13 mouse cellular contexts compared by ENCODE assay signal in genomic region chr14:48086682-48087297, GRCm38 (mm10). TPM values are rescaled to one million over a fixed set of nuclear protein-coding genes. Genes with fewer than 3 reads are reported as not detected.
DNase-seq lines count a peak whose midpoint lies in the region; ATAC-seq lines count a peak whose summit lies in the region.
"Had no signal": no experiment of that assay in that cellular context is flagged by ENCODE, and none has a peak within 500 bp of the region (broad histone marks: within the 10 kb centered on the region; RNA-seq: fewer than 3 reads in every experiment).

No protein-coding gene starts in this region.

- H3K27ac ChIP-seq in hindbrain, embryonic 11.5 days (ENCODE audit: low read depth, low read length), result peak overlapping the region; percentile 63
- H3K27ac ChIP-seq in hindbrain, embryonic 14.5 days, result no peak overlapping the region
- no peak overlapping the region for H3K27ac ChIP-seq in midbrain, embryonic 14.5 days (replicated peaks; ENCODE audit: low read depth, low read length)
- no peak overlapping the region for H3K27ac ChIP-seq in midbrain, embryonic 16.5 days (ENCODE audit: low read length)
- no peak overlapping the region; the same call in 1 of the 2 replicates for H3K27ac ChIP-seq in embryonic facial prominence, embryonic 14.5 days (replicated peaks; ENCODE audit: low read depth, low read length)
- no peak overlapping the region for H3K27ac ChIP-seq in kidney, embryonic 16.5 days (ENCODE audit: low read length)
- H3K27ac ChIP-seq: heart, adult 2 months; kidney, postnatal 0 days had no signal

- H3K4me2 ChIP-seq in hindbrain, embryonic 11.5 days (replicated peaks; ENCODE audit: low read depth, low read length), result no peak overlapping the region
- H3K4me2 ChIP-seq in hindbrain, embryonic 14.5 days (replicated peaks), result no peak overlapping the region
- H3K4me2 ChIP-seq in midbrain, embryonic 14.5 days (ENCODE audit: low read length), result no peak overlapping the region
- H3K4me2 ChIP-seq in midbrain, embryonic 16.5 days (ENCODE audit: low read length), result no peak overlapping the region
- H3K4me2 ChIP-seq in embryonic facial prominence, embryonic 14.5 days (ENCODE audit: low read depth, low read length), result no peak overlapping the region
- H3K4me2 ChIP-seq in kidney, embryonic 16.5 days (replicated peaks; ENCODE audit: low read depth, low read length), result no peak overlapping the region

- H3K9me3 ChIP-seq in hindbrain, embryonic 11.5 days (ENCODE audit: control insufficient read depth, low read length), result no peaks in the 10 kb centered on the region
- no peaks in the 10 kb centered on the region for H3K9me3 ChIP-seq in hindbrain, embryonic 14.5 days (ENCODE audit: control insufficient read depth, low read length)
- no peaks in the 10 kb centered on the region for H3K9me3 ChIP-seq in midbrain, embryonic 14.5 days (ENCODE audit: control insufficient read depth, low read length)
- H3K9me3 ChIP-seq in midbrain, embryonic 16.5 days (replicated peaks; ENCODE audit: control insufficient read depth, low read length, poor library complexity, severe bottlenecking), result no peaks in the 10 kb centered on the region
- no peaks in the 10 kb centered on the region for H3K9me3 ChIP-seq in embryonic facial prominence, embryonic 14.5 days (ENCODE audit: control insufficient read depth, low read length)
- no peaks in the 10 kb centered on the region for H3K9me3 ChIP-seq in kidney, embryonic 16.5 days (ENCODE audit: low read length)

- H3K4me1 ChIP-seq in hindbrain, embryonic 11.5 days (replicated peaks; ENCODE audit: control insufficient read depth, insufficient read depth, low read length), result peaks cover 4% of the 10 kb centered on the region; the same call in 1 of the 2 replicates
- peaks cover 15% of the 10 kb centered on the region for H3K4me1 ChIP-seq in hindbrain, embryonic 14.5 days (replicated peaks; ENCODE audit: control insufficient read depth, insufficient read depth, low read length)
- peaks cover 8% of the 10 kb centered on the region for H3K4me1 ChIP-seq in midbrain, embryonic 14.5 days (ENCODE audit: control insufficient read depth, insufficient read depth, low read length)
- H3K4me1 ChIP-seq in midbrain, embryonic 16.5 days (ENCODE audit: control insufficient read depth, insufficient read depth, low read length), result peaks cover 7% of the 10 kb centered on the region; the same call in 1 of the 2 replicates
- peaks cover 17% of the 10 kb centered on the region; the same call in 1 of the 2 replicates for H3K4me1 ChIP-seq in embryonic facial prominence, embryonic 14.5 days (ENCODE audit: control insufficient read depth, insufficient read depth, low read length)
- peaks cover 11% of the 10 kb centered on the region; the same call in 1 of the 2 replicates for H3K4me1 ChIP-seq in kidney, embryonic 16.5 days (ENCODE audit: insufficient read depth, low read length)

- H3K27me3 ChIP-seq in hindbrain, embryonic 11.5 days (ENCODE audit: control insufficient read depth, insufficient read depth, low read length), result no peaks in the 10 kb centered on the region
- no peaks in the 10 kb centered on the region for H3K27me3 ChIP-seq in hindbrain, embryonic 14.5 days (ENCODE audit: control insufficient read depth, insufficient read depth, low read length)
- no peaks in the 10 kb centered on the region for H3K27me3 ChIP-seq in midbrain, embryonic 14.5 days (ENCODE audit: control insufficient read depth, insufficient read depth, low read length)
- no peaks in the 10 kb centered on the region for H3K27me3 ChIP-seq in midbrain, embryonic 16.5 days (ENCODE audit: control insufficient read depth, insufficient read depth, low read depth, low read length)
- no peaks in the 10 kb centered on the region for H3K27me3 ChIP-seq in embryonic facial prominence, embryonic 14.5 days (replicated peaks; ENCODE audit: control insufficient read depth, insufficient read depth, low read length)
- H3K27me3 ChIP-seq in kidney, embryonic 16.5 days (ENCODE audit: insufficient read depth, low read length), result no peaks in the 10 kb centered on the region

- 38% methylated on average over 7 of the region's 7 CpGs for WGBS in hindbrain, embryonic 11.5 days
- WGBS in hindbrain, embryonic 14.5 days, result 39% methylated on average over 7 of the region's 7 CpGs
- WGBS in midbrain, embryonic 14.5 days, result 62% methylated on average over 7 of the region's 7 CpGs
- 49% methylated on average over 7 of the region's 7 CpGs for WGBS in midbrain, embryonic 16.5 days
- WGBS in embryonic facial prominence, embryonic 14.5 days, result 35% methylated on average over 7 of the region's 7 CpGs
- 59% methylated on average over 7 of the region's 7 CpGs for WGBS in kidney, embryonic 16.5 days

- H3K36me3 ChIP-seq in hindbrain, embryonic 11.5 days (ENCODE audit: control insufficient read depth, insufficient read depth, low read length), result no peaks in the 10 kb centered on the region
- no peaks in the 10 kb centered on the region for H3K36me3 ChIP-seq in hindbrain, embryonic 14.5 days (replicated peaks; ENCODE audit: control insufficient read depth, insufficient read depth)
- no peaks in the 10 kb centered on the region for H3K36me3 ChIP-seq in midbrain, embryonic 14.5 days (ENCODE audit: control insufficient read depth, insufficient read depth, low read length)
- no peaks in the 10 kb centered on the region for H3K36me3 ChIP-seq in midbrain, embryonic 16.5 days (ENCODE audit: control insufficient read depth, insufficient read depth, low read length)
- no peaks in the 10 kb centered on the region for H3K36me3 ChIP-seq in embryonic facial prominence, embryonic 14.5 days (ENCODE audit: control insufficient read depth, insufficient read depth, low read length)
- H3K36me3 ChIP-seq in kidney, embryonic 16.5 days (ENCODE audit: insufficient read depth, low read length), result no peaks in the 10 kb centered on the region

- H3K9ac ChIP-seq in hindbrain, embryonic 11.5 days (ENCODE audit: low read depth, low read length), result no peak overlapping the region
- H3K9ac ChIP-seq in hindbrain, embryonic 14.5 days, result no peak overlapping the region
- H3K9ac ChIP-seq in midbrain, embryonic 14.5 days (replicated peaks; ENCODE audit: low read length), result no peak overlapping the region
- no peak overlapping the region for H3K9ac ChIP-seq in midbrain, embryonic 16.5 days (ENCODE audit: low read depth, low read length)
- no peak overlapping the region for H3K9ac ChIP-seq in embryonic facial prominence, embryonic 14.5 days (ENCODE audit: low read depth, low read length)
- H3K9ac ChIP-seq in kidney, embryonic 16.5 days (replicated peaks; ENCODE audit: low read length), result no peak overlapping the region

- peak; percentile 39 for DNase-seq in hindbrain, embryonic 11.5 days (ENCODE audit: low spot score)
- no peak for DNase-seq in hindbrain, embryonic 14.5 days (ENCODE audit: low spot score)
- DNase-seq in midbrain, embryonic 14.5 days, result peak; percentile 7
- peak; percentile 15 for DNase-seq in embryonic facial prominence, embryonic 14.5 days (ENCODE audit: low spot score)
- peak; percentile 23 for DNase-seq in mesoderm, embryonic 11.5 days (ENCODE audit: low read depth, low spot score)
- no peak for DNase-seq in gastrocnemius, postnatal 36 days
- DNase-seq: adrenal gland, postnatal 14 days; heart, adult 2 months; right cerebral cortex, postnatal 4 days; thymus, postnatal 14 days had no signal

- ATAC-seq in hindbrain, embryonic 11.5 days (ENCODE audit: low FRiP score), result peak; percentile 75; the same call in 1 of the 2 replicates
- no peak; the same call in 1 of the 2 replicates for ATAC-seq in hindbrain, embryonic 14.5 days (ENCODE audit: low FRiP score)
- ATAC-seq in midbrain, embryonic 14.5 days (ENCODE audit: low FRiP score, low TSS enrichment), result no peak
- ATAC-seq in midbrain, embryonic 16.5 days, result no peak
- ATAC-seq in embryonic facial prominence, embryonic 14.5 days (ENCODE audit: low read depth), result 0 out of 2 replicates have a peak, but pooled peaks have one; percentile 30
- ATAC-seq in kidney, embryonic 16.5 days (ENCODE audit: low FRiP score, low TSS enrichment), result no peak

- intact Hi-C loops in gastrocnemius, postnatal 36 days (cut with DNase I), result no loop called here

- no peak overlapping the region for H3K4me3 ChIP-seq in hindbrain, embryonic 11.5 days (ENCODE audit: low read depth, low read length)
- no peak overlapping the region for H3K4me3 ChIP-seq in hindbrain, embryonic 14.5 days (replicated peaks; ENCODE audit: low read length)
- H3K4me3 ChIP-seq in midbrain, embryonic 14.5 days (replicated peaks; ENCODE audit: low read depth, low read length), result no peak overlapping the region
- no peak overlapping the region for H3K4me3 ChIP-seq in midbrain, embryonic 16.5 days (ENCODE audit: low read depth, low read length)
- no peak overlapping the region for H3K4me3 ChIP-seq in embryonic facial prominence, embryonic 14.5 days (ENCODE audit: low read depth, low read length)
- no peak overlapping the region for H3K4me3 ChIP-seq in kidney, embryonic 16.5 days (ENCODE audit: low read length)
- H3K4me3 ChIP-seq: heart, adult 2 months had no signal

RNA-seq across cellular contexts. Expression of gene Peli2, which starts 33.8 kb away (rescaled TPM):
- polyA plus RNA-seq in hindbrain, embryonic 11.5 days (2014; fragmentation: Nextera tagmentation; extraction: Ambion mirVana), result 17.3 and 17.6 TPM in 2 replicates
- 8.9 and 10.0 TPM in 2 replicates for polyA plus RNA-seq in hindbrain, embryonic 14.5 days (2014; fragmentation: Nextera tagmentation; extraction: Ambion mirVana)
- 6.6 and 8.6 TPM in 2 replicates for polyA plus RNA-seq in midbrain, embryonic 14.5 days (2014; fragmentation: Nextera tagmentation; extraction: Ambion mirVana)
- 4.6 and 5.0 TPM in 2 replicates for polyA plus RNA-seq in midbrain, embryonic 16.5 days (2015; fragmentation: Nextera tagmentation; extraction: Ambion mirVana)
- 5.5 and 6.9 TPM in 2 replicates for polyA plus RNA-seq in embryonic facial prominence, embryonic 14.5 days (2014; fragmentation: Nextera tagmentation; extraction: Ambion mirVana)
- 8.6 and 9.4 TPM in 2 replicates for polyA plus RNA-seq in kidney, embryonic 16.5 days (2015; fragmentation: Nextera tagmentation; extraction: Ambion mirVana)
- total RNA-seq in gastrocnemius, postnatal 36 days (2021), result 10 to 100 TPM; 14.0 to 17.0 TPM

Comparison
In these comparisons a context has a peak if more than half of its experiments do, and no peak if none do; other contexts are left out.
1. ATAC-seq: peak in hindbrain, embryonic 11.5 days (single experiment) and embryonic facial prominence, embryonic 14.5 days (single experiment); none in hindbrain, embryonic 14.5 days (single experiment), midbrain, embryonic 14.5 days (single experiment), midbrain, embryonic 16.5 days (single experiment) and kidney, embryonic 16.5 days (single experiment).
2. DNase-seq: peak in hindbrain, embryonic 11.5 days (single experiment), midbrain, embryonic 14.5 days (single experiment), embryonic facial prominence, embryonic 14.5 days (single experiment) and mesoderm, embryonic 11.5 days (single experiment); none in hindbrain, embryonic 14.5 days (single experiment) and gastrocnemius, postnatal 36 days (0 of 2).